Mouse (Mus musculus): ENCODE measurements at regions not wholly inside any gene's neighbourhood (a gene's known extent, or its start where the extent isn't known, plus 50 kb on each side); places are given as distances from the start of the nearest gene placed in this dataset.

DNA sequence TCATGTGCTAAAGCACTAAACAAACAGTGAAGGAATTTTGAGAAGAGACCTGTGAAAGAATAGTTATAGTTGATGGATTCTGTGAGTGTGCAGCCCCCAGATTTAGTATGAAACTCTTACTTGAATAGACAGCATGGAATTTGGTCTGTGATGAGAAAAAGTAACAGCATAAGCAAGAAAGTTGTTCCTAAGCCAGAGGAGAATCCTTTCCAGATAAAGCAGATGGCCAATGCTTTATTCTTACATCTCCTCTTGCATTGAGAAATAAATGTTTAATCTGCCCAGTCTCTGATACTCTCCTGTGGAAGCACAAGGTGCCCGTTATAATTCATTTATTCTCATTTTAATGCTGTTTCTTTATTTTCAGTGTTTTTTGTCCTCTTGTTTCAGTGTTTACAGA lies 263.5 kb downstream of the Tecrl start:
- in situ Hi-C loops (cut with MboI; ENCODE audit: unreplicated experiment in 2 of 2), result no loop called here

DNA sequence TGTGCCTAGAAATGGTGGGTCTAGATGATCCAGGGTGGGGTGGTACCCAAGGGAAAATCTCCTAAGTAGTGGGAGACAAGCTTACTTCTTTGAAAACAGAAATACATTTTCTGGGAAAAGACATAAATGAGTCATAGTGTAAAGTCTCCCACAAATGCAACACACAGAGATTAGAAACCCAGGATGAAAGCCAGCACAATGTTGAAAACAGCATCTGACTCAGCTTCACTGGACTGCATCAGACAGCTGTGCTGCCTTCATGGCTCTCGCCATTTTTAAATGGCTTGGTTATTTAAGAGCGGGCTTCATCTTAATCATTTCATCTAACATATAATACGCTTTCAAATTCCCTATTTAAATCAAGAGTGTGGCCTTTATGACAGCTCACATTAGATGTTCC lies 300.2 kb downstream of the Tecrl start:
- in situ Hi-C loops (cut with MboI; ENCODE audit: unreplicated experiment in 2 of 2), result loop anchor here in 1 of 2 experiments (5.0 to 25.0 kb wide), 3 partner anchors 198 to 382 kb away; no protein-coding TSS in a partner anchor

DNA sequence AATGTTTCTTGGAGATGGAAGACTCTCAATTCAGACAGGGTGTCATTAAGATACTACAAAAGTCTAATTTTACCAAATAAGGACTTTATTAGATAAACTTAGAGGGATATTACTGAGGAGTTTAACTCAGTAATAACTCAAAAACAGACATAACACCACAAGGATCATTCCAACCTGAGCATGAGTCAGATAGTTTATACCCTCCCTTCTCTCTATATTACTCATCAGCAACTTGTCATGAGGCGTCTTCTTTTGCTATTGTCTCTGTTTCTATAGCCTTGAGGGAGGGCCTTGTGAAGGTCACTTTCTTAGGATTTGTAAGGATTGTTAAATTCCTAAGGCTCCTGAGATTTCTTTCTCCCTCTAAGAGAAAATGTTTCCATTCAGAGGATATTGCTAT lies 307.8 kb downstream of the Tecrl start:
- in situ Hi-C loops (cut with MboI; ENCODE audit: unreplicated experiment in 2 of 2), result no loop called here

DNA sequence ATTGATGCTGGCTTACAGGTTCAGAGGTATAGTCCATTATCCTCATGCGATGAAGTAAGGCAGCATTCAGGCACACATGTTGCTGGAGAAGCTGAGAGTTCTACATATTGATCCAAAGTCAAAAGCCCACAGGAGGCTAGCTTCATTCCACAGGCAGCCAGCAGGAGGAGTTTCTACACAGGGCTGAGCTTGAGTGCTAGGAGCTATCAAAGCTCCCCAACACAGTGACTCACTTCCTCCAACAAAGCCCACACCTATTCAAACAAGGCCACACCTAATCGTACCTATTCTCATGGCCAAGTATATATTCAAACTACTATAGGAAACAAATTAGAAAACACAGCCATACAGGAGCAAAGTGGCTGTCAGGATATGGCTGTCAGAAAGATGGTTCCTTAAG lies 325.3 kb downstream of the Tecrl start:
- in situ Hi-C loops (cut with MboI; ENCODE audit: unreplicated experiment in 2 of 2), result no loop called here

DNA sequence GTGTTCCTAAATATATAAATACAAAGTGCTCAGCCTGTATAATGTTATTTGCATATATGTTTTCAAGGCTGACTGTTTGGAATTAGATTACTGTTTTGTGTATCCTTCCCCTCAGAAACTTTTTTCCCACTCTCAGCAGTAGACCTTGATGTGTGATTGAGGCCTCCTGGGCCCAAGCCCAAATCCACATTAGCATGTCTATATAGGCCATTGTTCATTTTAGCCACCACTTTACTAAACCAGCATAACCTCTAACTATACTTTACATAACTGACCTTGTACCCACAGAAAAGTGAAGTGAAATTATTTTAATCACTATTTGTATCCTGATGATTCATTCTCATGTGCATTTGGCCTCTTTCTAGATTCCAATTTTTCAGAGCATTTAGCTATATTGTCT lies 349.0 kb downstream of the Tecrl start:
- in situ Hi-C loops (cut with MboI; ENCODE audit: unreplicated experiment in 2 of 2), result no loop called here

DNA sequence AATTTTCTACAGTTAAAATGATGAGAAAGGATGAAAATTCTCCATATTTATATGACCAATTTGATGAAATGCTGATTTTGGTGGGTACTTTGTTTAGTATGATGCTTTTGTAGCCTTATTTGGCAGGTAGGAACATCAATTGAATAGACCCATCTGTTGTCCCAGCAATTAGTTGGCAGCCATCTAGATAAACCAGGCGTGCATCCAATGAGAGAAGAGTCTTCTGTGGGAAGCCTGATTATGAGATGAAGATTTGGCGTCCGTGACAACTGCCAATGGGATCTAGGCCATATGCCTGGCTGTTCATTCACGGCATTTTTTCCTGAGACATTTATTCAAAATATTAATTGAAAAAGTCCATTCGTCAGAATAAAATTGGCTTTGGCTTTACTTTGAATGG lies 365.9 kb downstream of the Tecrl start:
- in situ Hi-C loops (cut with MboI; ENCODE audit: unreplicated experiment in 2 of 2), result no loop called here

DNA sequence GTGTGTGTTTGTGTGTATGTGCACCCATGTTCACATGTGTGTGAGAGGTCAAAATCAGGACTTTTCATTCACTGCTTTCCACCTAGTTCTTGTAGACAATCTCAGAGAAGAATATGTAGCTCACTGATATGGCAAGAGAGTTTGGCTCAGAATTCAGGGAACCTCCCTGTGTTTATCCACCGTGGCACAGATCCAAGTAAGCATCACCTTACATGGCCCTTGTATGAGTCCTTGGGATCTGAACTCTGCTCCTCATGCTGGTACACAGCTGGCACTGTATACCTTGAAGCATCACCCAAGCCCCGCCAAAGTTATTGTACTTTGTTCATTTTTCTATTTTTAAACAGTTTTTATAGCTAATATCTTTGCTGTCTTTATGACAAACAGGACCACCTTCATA lies 385.7 kb downstream of the Tecrl start:
- in situ Hi-C loops (cut with MboI; ENCODE audit: unreplicated experiment in 2 of 2), result no loop called here

DNA sequence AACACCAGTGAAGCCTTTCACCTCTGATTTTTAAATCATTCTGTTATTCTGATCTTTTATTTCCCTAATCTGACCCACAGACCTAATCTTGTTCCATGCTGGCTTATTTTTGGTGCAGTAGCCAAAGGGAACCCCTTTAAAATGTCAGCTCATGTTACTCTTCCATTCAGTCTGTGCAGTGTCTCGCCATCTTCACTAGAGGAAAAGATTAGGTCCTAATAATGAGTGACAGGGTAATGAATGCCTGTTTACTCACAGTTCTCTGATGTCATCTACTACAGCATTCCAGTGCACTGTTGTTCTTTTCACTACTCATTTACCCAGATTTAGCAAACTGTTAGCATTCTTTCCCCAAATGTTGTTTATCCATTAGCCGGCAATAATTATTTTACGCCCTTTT lies 388.2 kb downstream of the Tecrl start:
- in situ Hi-C loops (cut with MboI; ENCODE audit: unreplicated experiment in 2 of 2), result no loop called here

DNA sequence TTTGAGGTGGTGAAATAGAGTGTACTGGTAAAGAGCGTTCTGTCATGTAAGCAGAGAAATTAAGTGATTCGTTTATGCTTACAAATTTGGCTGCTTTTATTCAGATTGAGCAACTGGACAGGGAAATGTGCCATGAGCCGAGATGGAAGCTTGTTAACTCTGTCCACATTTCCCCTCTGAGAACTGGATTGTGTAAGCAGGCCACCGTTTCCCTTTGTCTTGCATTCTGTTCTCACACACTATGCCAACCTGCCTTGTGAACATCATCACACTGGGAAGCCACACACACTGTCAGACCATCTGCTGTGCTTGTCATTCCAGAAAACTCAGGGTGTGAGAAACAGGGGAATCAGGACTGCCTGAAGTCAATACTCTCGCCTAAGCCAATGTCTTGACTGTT lies 388.8 kb downstream of the Tecrl start:
- in situ Hi-C loops (cut with MboI; ENCODE audit: unreplicated experiment in 2 of 2), result no loop called here

DNA sequence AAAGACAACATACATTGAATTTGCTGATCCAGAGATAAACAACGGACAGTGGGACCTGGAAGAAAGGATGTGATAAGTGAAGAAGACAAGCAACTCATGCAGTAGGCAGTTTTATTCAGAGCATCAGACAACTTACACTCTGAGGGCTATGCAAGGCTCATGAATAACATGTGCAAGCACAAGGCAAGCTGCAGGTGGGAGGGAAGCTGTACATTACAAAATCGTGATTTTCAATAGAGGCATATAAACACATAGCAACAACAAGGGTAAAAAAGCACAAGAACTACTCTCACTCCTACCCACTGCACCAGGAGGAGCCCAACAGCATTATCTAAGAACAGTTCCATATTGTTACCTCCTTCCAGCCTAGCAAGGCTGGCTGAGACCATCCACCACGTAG lies 390.5 kb downstream of the Tecrl start:
- in situ Hi-C loops (cut with MboI; ENCODE audit: unreplicated experiment in 2 of 2), result no loop called here

DNA sequence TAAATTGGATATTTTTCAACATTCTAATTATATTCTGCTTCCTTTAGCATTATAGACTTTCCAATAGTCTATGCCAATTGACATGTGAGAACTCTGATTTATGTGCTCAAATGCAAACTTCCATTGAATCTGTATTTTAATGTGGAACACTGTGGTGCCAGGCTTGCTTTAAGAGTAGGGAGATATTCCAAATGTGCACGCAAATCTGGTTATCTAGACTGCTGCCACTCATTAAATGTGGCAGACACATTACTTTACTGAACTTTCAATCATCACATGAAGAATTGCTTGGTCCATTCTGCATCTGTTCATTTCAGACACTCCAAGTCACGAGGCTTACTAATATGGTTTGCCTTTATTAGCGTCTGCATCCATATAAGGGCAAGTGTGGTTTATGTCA lies 399.0 kb downstream of the Tecrl start:
- in situ Hi-C loops (cut with MboI; ENCODE audit: unreplicated experiment in 2 of 2), result no loop called here

DNA sequence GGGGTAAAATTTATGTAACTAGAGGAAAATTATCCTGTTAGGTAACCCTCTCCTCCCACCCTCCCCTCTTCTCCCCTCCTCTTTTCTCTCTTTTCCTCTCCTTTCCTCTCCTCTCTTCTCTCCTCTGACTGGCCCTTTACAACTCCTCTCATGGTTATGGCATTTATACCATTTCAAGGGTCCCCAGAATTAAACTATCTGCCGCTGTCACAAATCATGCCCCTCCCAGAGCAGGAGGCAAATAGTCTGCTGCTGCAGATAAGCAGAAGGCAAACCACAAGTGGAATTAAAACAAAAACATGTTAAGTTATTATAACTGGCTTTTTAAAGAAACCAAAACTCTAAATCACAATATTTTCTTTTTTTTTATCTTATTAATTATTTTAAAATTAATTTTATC lies 407.9 kb downstream of the Tecrl start:
- in situ Hi-C loops (cut with MboI; ENCODE audit: unreplicated experiment in 2 of 2), result no loop called here

DNA sequence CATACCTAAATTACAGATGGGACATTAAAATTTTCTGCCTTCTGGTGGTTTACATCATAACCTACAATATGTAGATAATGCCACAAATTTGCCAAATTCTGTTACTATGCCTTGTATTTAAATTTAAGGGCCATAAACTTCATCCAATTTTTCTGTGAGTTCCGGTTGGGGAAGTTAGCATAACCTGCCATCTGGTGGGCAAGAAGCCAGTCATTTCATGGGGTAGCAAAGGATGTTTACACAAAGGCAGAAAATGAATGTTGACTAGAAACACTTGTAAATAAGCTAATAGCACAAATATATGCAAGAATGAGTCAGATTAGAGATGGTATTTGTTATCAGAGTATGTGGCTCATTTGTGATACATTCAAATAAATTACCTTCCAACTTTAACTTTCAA lies 415.2 kb downstream of the Tecrl start:
- in situ Hi-C loops (cut with MboI; ENCODE audit: unreplicated experiment in 2 of 2), result no loop called here

DNA sequence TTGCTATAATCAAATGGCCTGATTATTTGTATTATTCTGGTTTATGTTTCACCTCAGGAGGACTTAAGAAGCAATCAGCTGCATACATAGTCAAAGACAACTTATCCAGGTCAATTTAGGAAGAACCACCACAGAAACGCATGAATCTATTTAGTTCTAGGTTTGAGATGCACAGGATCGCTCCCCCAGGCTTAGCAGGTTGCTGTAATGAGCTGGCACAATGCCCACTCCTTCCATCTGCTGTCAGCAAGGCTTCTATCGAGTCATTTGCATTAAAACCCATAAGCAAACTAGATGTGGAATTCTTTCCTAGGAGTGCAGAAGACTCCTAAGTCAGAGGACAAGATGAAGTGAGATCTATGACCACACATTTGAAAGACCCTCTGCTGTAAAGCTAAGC lies 455.6 kb downstream of the Tecrl start:
- in situ Hi-C loops (cut with MboI; ENCODE audit: unreplicated experiment in 2 of 2), result no loop called here

DNA sequence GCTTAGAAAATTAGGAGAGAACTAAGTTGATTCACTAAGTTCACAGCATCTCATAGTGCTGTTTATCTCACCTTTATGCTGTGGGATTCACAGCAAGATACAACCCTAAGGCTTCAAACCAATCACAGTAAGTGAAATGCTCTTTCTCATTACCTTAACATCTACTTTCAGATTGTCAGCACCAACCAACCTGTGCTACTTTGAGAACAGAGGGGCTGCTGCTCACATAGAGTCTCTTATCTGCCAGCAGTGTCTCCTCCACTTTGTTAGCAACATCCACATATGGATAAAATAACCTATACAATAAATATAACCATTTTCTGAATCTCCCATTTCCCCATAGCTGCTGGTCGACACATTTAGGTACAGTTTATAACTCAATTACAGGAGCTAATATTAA lies 456.1 kb downstream of the Tecrl start:
- in situ Hi-C loops (cut with MboI; ENCODE audit: unreplicated experiment in 2 of 2), result no loop called here

DNA sequence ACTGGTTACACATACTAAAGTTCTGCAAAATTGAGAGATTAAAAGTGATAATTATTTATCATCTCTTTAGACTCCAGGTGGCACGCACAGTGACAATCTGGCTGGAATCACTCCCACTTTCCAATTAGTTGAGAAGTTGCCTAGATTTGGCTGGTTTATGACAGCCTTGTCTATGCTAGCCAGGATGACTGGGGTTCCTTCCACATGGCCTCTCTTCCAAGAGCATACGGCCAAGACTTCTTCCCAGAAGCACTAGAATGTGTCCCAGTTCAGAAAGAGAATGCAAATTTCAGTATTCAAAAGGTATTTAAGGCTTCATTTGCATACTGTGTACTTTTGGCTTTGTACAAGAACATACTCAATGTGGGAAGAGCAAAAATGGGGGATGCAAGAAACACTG lies 456.6 kb downstream of the Tecrl start:
- in situ Hi-C loops (cut with MboI; ENCODE audit: unreplicated experiment in 2 of 2), result no loop called here

DNA sequence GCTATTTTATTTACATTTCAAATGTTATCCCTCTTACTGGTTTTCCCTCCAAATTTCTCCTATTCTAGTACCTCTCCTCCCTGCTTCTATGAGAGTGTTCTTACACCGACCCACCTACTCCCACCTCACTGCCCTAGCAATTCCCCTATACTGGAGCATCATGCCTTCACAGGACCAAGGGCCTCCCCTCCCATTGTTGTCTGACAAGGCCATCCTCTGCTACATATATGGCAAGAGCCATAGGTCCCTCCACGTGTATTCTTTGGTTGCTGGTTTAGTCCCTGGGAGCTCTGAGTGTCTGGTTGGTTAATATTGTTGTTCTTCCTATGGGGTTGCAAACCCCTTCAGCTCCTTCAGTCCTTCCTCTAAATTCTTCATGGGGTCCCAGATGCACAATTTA lies 485.7 kb downstream of the Tecrl start:
- in situ Hi-C loops (cut with MboI; ENCODE audit: unreplicated experiment in 2 of 2), result loop anchor here (10.0 kb wide), 3 partner anchors 236 to 566 kb away; no protein-coding TSS in a partner anchor

DNA sequence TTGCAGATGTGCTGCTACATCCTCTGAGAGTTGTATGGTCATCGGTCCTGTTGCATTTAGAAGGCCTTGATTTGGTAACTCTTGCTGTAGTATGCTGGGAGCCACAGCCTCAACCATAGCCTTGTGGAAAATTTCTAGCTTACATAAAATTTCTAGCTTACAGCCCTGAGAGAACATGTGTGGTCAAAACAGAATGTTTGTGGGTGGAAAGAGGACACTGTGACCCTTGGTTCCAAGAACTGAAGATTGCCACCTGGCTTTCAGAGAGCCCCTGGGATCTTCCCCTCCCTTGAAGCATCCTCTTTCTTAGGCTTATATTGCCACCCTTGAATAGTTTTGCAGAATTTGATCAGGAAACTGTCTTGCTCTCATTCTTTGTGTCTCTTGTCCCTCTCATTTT lies 490.6 kb downstream of the Tecrl start:
- in situ Hi-C loops (cut with MboI; ENCODE audit: unreplicated experiment in 2 of 2), result loop anchor here (10.0 kb wide), 3 partner anchors 240 to 570 kb away; no protein-coding TSS in a partner anchor

DNA sequence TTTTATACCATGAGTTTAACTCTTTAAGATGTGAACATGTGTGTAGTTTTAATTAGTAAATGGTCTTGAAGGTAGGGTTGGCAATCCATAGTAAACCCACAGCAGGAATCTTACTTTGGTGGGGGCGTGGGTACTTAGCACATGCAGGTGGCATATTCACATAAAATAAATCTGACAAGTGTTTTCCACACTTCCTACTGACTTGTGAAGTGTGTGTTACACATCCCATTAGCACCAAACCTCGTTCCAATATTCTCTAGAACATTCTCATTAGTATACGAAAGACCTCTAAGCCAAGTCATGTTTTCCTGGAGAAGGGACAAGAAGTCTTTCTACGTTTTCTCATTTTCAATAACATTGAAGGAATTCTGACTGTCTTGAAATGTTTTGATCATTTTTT lies 529.7 kb downstream of the Tecrl start:
- in situ Hi-C loops (cut with MboI; ENCODE audit: unreplicated experiment in 2 of 2), result no loop called here

DNA sequence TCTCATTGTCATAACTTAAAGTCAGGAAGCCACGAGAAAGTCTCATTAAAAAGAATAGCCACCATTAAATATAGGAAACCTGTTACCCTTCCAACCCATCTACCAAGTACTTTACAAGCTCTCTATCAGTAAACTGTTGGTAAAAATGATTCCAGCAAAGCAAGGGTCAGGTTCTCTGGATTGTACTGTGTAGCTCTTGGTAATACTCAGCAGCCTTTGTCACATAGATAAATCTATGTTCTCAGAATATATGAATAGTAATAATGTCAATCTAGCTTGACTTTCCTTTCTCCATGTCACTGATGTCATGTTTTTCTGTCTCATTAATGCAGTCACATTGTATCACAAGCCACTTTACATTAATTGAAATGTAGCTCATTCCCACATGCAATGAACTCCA lies 561.8 kb downstream of the Tecrl start:
- in situ Hi-C loops (cut with MboI; ENCODE audit: unreplicated experiment in 2 of 2), result no loop called here

Measured in v-Abl transformed pro-B cells (cell line).